Mouse (Mus musculus): ENCODE results near the gene Serpinb3a. TPM values are rescaled to one million over a fixed set of nuclear protein-coding genes. Genes with fewer than 3 reads are reported as not detected.
"Not testable (repeated sequence)": the region's sequence is repeated elsewhere in the genome, so short reads cannot be mapped to it uniquely, and the experiment has no call there.

Gene Serpinb3a
- not detected in 2 replicates for polyA plus RNA-seq (2014; fragmentation: Nextera tagmentation; extraction: Ambion mirVana)

GRCm38 (mm10) chr1:107052203-107052602 is at the start of gene Serpinb3a:
Gene Serpinb3a, minus strand, starts transcription at chr1:107052303.
- WGBS, result 70% methylated on average over 1 of the region's 1 CpGs

GRCm38 (mm10) chr1:107098417-107098816 is 46.3 kb upstream of the Serpinb3a start:
- H3K4me1 ChIP-seq (ENCODE audit: control insufficient read depth, insufficient read depth, low read length), result no peaks in the 10 kb centered on the region
- no peak overlapping the region for H3K27ac ChIP-seq (ENCODE audit: low read depth, low read length)
- ATAC-seq (ENCODE audit: insufficient read depth, low FRiP score, low TSS enrichment) (no peak), DNase-seq (ENCODE audit: low spot score) (no peak)
- no peak overlapping the region for H3K9ac ChIP-seq (ENCODE audit: low read length)
- no peaks in the 10 kb centered on the region for H3K36me3 ChIP-seq (ENCODE audit: control insufficient read depth, insufficient read depth, low read length)
- no peak overlapping the region for H3K4me2 ChIP-seq (ENCODE audit: low read depth)
- no peak overlapping the region for H3K4me3 ChIP-seq (ENCODE audit: low read depth, low read length)
- H3K9me3 ChIP-seq (ENCODE audit: control insufficient read depth, low read length), result no peaks in the 10 kb centered on the region
- H3K27me3 ChIP-seq (ENCODE audit: control insufficient read depth, insufficient read depth, low read length), result no peaks in the 10 kb centered on the region
- WGBS, result 80% methylated on average over 2 of the region's 2 CpGs

More at GRCm38 (mm10) chr1:107052203-107052602, at the start of gene Serpinb3a:
- Histone ChIP-seq H3K4me1 (ENCODE audit: control insufficient read depth, insufficient read depth, low read length) (no peaks in the 10 kb centered on the region), H3K4me2 (ENCODE audit: low read depth) (no peak within 1 kb of the TSS), H3K9ac (ENCODE audit: low read length) (no peak within 1 kb of the TSS), H3K27ac (ENCODE audit: low read depth, low read length) (no peak within 1 kb of the TSS), H3K9me3 (ENCODE audit: control insufficient read depth, low read length) (no peaks in the 10 kb centered on the region), H3K4me3 (ENCODE audit: low read depth, low read length) (no peak within 1 kb of the TSS), H3K27me3 (ENCODE audit: control insufficient read depth, insufficient read depth, low read length) (no peaks in the 10 kb centered on the region), H3K36me3 (ENCODE audit: control insufficient read depth, insufficient read depth, low read length) (no peaks in the 10 kb centered on the region)
- DNase-seq (ENCODE audit: low spot score), result no peak
- ATAC-seq (ENCODE audit: insufficient read depth, low FRiP score, low TSS enrichment), result no peak

DNA sequence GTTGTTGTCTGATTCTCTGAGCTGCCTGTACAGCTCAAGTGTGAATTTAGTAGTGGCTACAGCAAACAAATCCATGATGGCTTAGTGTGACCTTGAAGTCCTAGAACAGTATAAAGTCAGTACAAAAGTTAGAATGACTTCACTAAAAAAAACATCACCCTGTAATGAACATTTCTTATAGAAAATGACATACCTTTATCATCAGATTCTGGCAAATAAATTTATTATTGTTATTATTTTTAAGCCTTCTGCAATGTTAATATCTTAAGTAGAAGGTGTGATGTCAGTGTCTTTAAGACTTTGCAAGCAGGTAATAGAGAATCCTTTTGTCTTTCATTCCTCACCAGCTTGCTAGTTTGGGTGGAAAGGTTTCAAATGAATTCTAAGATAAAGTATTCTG is 31.3 kb upstream of the Serpinb3a start, which contains the start of gene Serpinb3d:
Gene Serpinb3d, minus strand, starts transcription at position 101 of the 400 bp plus-strand sequence.
- H3K4me3 ChIP-seq (ENCODE audit: low read depth, low read length), result no peak within 1 kb of the TSS
- no peak within 1 kb of the TSS for H3K9ac ChIP-seq (ENCODE audit: low read length)
- H3K4me2 ChIP-seq (ENCODE audit: low read depth), result no peak within 1 kb of the TSS
- H3K4me1 ChIP-seq (ENCODE audit: control insufficient read depth, insufficient read depth, low read length), result no peaks in the 10 kb centered on the region
- no peaks in the 10 kb centered on the region for H3K36me3 ChIP-seq (ENCODE audit: control insufficient read depth, insufficient read depth, low read length)
- DNase-seq (ENCODE audit: low spot score), result no peak
- no peaks in the 10 kb centered on the region for H3K9me3 ChIP-seq (ENCODE audit: control insufficient read depth, low read length)
- H3K27ac ChIP-seq (ENCODE audit: low read depth, low read length), result no peak within 1 kb of the TSS
- no peaks in the 10 kb centered on the region for H3K27me3 ChIP-seq (ENCODE audit: control insufficient read depth, insufficient read depth, low read length)
- ATAC-seq (ENCODE audit: insufficient read depth, low FRiP score, low TSS enrichment), result no peak

GRCm38 (mm10) chr1:107034236-107034635 is 17.9 kb downstream of the Serpinb3a start:
- ATAC-seq (ENCODE audit: insufficient read depth, low FRiP score, low TSS enrichment); H3K9me3 ChIP-seq (ENCODE audit: control insufficient read depth, low read length); H3K4me1 ChIP-seq (ENCODE audit: control insufficient read depth, insufficient read depth, low read length); H3K27ac ChIP-seq (ENCODE audit: low read depth, low read length); H3K9ac ChIP-seq (ENCODE audit: low read length); H3K36me3 ChIP-seq (ENCODE audit: control insufficient read depth, insufficient read depth, low read length); H3K27me3 ChIP-seq (ENCODE audit: control insufficient read depth, insufficient read depth, low read length); DNase-seq (ENCODE audit: low spot score); H3K4me2 ChIP-seq (ENCODE audit: low read depth); H3K4me3 ChIP-seq (ENCODE audit: low read depth, low read length): not testable (repeated sequence)
- 89% methylated on average over 3 of the region's 3 CpGs for WGBS

DNA sequence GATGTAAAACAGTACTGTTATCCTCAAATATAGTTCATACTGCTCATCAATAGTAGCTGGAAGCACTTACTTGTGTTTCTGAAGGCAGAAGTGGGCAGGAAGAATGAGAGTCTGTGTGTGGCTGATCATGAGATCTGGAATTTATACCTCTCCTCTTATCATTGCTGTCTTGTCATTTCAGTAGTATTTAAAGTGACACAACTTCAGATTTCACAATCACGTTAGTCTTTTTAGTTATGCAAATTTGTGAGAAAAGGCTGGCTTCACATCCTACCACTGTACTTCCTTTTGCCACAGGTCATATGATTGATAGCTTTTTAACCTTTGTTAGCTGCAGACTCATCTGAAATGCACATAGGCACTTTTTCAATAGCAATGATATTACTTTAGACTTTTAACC is 26.2 kb downstream of the Serpinb3a start:
- H3K36me3 ChIP-seq (ENCODE audit: control insufficient read depth, insufficient read depth, low read length), result no peaks in the 10 kb centered on the region
- no peak for ATAC-seq (ENCODE audit: insufficient read depth, low FRiP score, low TSS enrichment)
- no peak overlapping the region for H3K9ac ChIP-seq (ENCODE audit: low read length)
- no peaks in the 10 kb centered on the region for H3K27me3 ChIP-seq (ENCODE audit: control insufficient read depth, insufficient read depth, low read length)
- H3K9me3 ChIP-seq (ENCODE audit: control insufficient read depth, low read length), result no peaks in the 10 kb centered on the region
- H3K27ac ChIP-seq (ENCODE audit: low read depth, low read length), result no peak overlapping the region
- WGBS, result 76% methylated on average over 1 of the region's 1 CpGs
- no peak overlapping the region for H3K4me3 ChIP-seq (ENCODE audit: low read depth, low read length)
- H3K4me2 ChIP-seq (ENCODE audit: low read depth), result no peak overlapping the region
- DNase-seq (ENCODE audit: low spot score), result no peak
- no peaks in the 10 kb centered on the region for H3K4me1 ChIP-seq (ENCODE audit: control insufficient read depth, insufficient read depth, low read length)

DNA sequence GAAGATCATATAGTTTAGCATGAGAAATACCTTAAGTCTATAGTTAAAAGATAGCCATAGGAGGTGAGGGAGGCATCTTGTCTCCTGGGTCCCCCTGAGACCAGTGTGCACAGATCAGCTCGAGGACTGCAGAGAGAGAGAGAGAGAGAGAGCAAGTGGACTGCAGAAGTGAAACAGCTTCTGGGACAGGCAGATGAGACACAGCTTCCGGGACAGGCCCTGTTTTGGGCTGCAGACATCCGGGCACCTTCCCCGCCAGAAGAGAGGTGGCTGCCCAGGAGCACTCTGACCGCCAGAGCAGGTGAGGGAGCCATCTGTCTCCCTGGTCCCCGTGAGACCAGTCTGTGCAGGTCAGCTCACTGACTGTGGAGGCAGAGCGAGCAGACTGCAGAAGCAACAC is 36.9 kb downstream of the Serpinb3a start:
- DNase-seq (ENCODE audit: low spot score), result no peak
- WGBS, result 87% methylated on average over 7 of the region's 7 CpGs
- ATAC-seq (ENCODE audit: insufficient read depth, low FRiP score, low TSS enrichment), result no peak

GRCm38 (mm10) chr1:107014530-107014929 is 37.6 kb downstream of the Serpinb3a start:
- no peaks in the 10 kb centered on the region for H3K36me3 ChIP-seq (ENCODE audit: control insufficient read depth, insufficient read depth, low read length)
- no peak overlapping the region for H3K4me3 ChIP-seq (ENCODE audit: low read depth, low read length)
- ATAC-seq (ENCODE audit: insufficient read depth, low FRiP score, low TSS enrichment) (0 out of 2 replicates have a peak, but pooled peaks have one; percentile 38), DNase-seq (ENCODE audit: low spot score) (peak; percentile 28)
- no peaks in the 10 kb centered on the region for H3K4me1 ChIP-seq (ENCODE audit: control insufficient read depth, insufficient read depth, low read length)
- no peaks in the 10 kb centered on the region for H3K9me3 ChIP-seq (ENCODE audit: control insufficient read depth, low read length)
- no peaks in the 10 kb centered on the region for H3K27me3 ChIP-seq (ENCODE audit: control insufficient read depth, insufficient read depth, low read length)
- no peak overlapping the region for H3K9ac ChIP-seq (ENCODE audit: low read length)
- H3K4me2 ChIP-seq (ENCODE audit: low read depth), result no peak overlapping the region
- WGBS, result 43% methylated on average over 2 of the region's 2 CpGs
- H3K27ac ChIP-seq (ENCODE audit: low read depth, low read length), result no peak overlapping the region

More for the DNA sequence above, 36.9 kb downstream of the Serpinb3a start:
- H3K27ac ChIP-seq (ENCODE audit: low read depth, low read length), result no peak overlapping the region
- no peaks in the 10 kb centered on the region for H3K27me3 ChIP-seq (ENCODE audit: control insufficient read depth, insufficient read depth, low read length)
- H3K4me2 ChIP-seq (ENCODE audit: low read depth), result no peak overlapping the region
- H3K9me3 ChIP-seq (ENCODE audit: control insufficient read depth, low read length), result no peaks in the 10 kb centered on the region
- H3K4me3 ChIP-seq (ENCODE audit: low read depth, low read length), result no peak overlapping the region
- no peak overlapping the region for H3K9ac ChIP-seq (ENCODE audit: low read length)
- H3K4me1 ChIP-seq (ENCODE audit: control insufficient read depth, insufficient read depth, low read length), result no peaks in the 10 kb centered on the region
- H3K36me3 ChIP-seq (ENCODE audit: control insufficient read depth, insufficient read depth, low read length), result no peaks in the 10 kb centered on the region

- DNase-seq (ENCODE audit: low spot score) (no peak), ATAC-seq (ENCODE audit: insufficient read depth, low FRiP score, low TSS enrichment) (no peak)
- H3K4me3 ChIP-seq (ENCODE audit: low read depth, low read length), result no peak overlapping the region
- no peaks in the 10 kb centered on the region for H3K4me1 ChIP-seq (ENCODE audit: control insufficient read depth, insufficient read depth, low read length)
- no peak overlapping the region for H3K4me2 ChIP-seq (ENCODE audit: low read depth)
- 69% methylated on average over 3 of the region's 3 CpGs for WGBS
- no peaks in the 10 kb centered on the region for H3K36me3 ChIP-seq (ENCODE audit: control insufficient read depth, insufficient read depth, low read length)
- H3K27me3 ChIP-seq (ENCODE audit: control insufficient read depth, insufficient read depth, low read length), result no peaks in the 10 kb centered on the region
- no peak overlapping the region for H3K27ac ChIP-seq (ENCODE audit: low read depth, low read length)
- H3K9me3 ChIP-seq (ENCODE audit: control insufficient read depth, low read length), result no peaks in the 10 kb centered on the region
- no peak overlapping the region for H3K9ac ChIP-seq (ENCODE audit: low read length)
Measured at GRCm38 (mm10) chr1:107006316-107006715, 45.8 kb downstream of the Serpinb3a start.

DNA sequence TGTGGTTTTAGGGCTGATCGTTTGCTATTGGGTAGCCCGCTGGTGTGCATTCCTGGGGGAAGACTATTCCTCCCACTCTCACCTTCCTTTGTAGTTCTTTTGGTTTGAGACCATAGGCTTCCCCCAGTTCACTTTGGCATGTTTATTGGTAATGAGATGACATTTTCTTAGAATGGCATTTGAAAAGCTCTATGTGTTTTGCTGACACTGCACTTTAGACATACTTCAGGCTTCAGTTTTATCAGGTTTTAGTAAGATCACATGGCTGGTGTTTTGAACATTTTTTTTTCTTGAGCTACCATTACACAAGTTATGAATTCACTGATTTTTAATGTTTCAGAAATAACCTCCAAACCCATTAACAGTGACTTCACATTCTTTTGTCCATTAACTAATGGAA is 50.3 kb downstream of the Serpinb3a start:
- no peaks in the 10 kb centered on the region for H3K27me3 ChIP-seq (ENCODE audit: control insufficient read depth, insufficient read depth, low read length)
- 91% methylated on average over 2 of the region's 2 CpGs for WGBS
- DNase-seq (ENCODE audit: low spot score) (no peak), ATAC-seq (ENCODE audit: insufficient read depth, low FRiP score, low TSS enrichment) (no peak)
- H3K9me3 ChIP-seq (ENCODE audit: control insufficient read depth, low read length), result no peaks in the 10 kb centered on the region
- no peak overlapping the region for H3K27ac ChIP-seq (ENCODE audit: low read depth, low read length)
- H3K9ac ChIP-seq (ENCODE audit: low read length), result no peak overlapping the region
- H3K36me3 ChIP-seq (ENCODE audit: control insufficient read depth, insufficient read depth, low read length), result no peaks in the 10 kb centered on the region
- no peak overlapping the region for H3K4me2 ChIP-seq (ENCODE audit: low read depth)
- no peaks in the 10 kb centered on the region for H3K4me1 ChIP-seq (ENCODE audit: control insufficient read depth, insufficient read depth, low read length)
- H3K4me3 ChIP-seq (ENCODE audit: low read depth, low read length), result no peak overlapping the region

Measured in neural tube, embryonic 11.5 days (tissue).